ENCODE assay signal across 25 mouse cellular contexts in the genomic region with DNA sequence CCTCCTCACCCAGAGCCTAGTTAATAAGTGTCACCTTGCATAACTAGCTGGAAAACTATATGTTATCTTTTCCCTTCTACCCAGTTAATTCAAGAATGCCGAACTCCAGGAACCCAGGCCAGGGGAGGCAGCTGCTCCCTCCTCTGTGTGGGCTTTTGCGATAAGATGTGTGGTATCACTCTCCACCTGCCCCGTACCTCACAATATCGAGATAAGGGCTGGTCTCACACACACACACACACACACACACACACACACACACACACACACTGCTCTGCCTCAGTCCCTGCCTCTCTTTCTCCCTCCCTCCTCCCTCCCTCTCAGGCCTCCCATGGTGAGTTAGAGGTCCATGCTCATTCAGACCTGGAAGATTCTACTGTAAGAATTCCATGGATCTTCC.
A peak's percentile ranks its signal among the peaks of the same experiment; 100 is the strongest.
DNase-seq lines count a peak whose midpoint lies in the region; ATAC-seq lines count a peak whose summit lies in the region.
"Had no signal": no experiment of that assay in that cellular context is flagged by ENCODE, and none has a peak within 500 bp of the region (broad histone marks: within the 10 kb centered on the region; RNA-seq: fewer than 3 reads in every experiment).

No protein-coding gene starts in this region.

- no peaks in the 10 kb centered on the region for H3K27me3 ChIP-seq in liver, embryonic 15.5 days
- no peaks in the 10 kb centered on the region for H3K27me3 ChIP-seq in stomach, embryonic 14.5 days (ENCODE audit: control insufficient read depth, insufficient read depth, low read length)
- H3K27me3 ChIP-seq: embryonic facial prominence, embryonic 13.5 days; heart, embryonic 15.5 days; limb, embryonic 13.5 days; megakaryocyte, embryonic 14.5 days; midbrain, embryonic 13.5 days had no signal

- no peaks in the 10 kb centered on the region for H3K36me3 ChIP-seq in liver, embryonic 15.5 days (replicated peaks)
- no peaks in the 10 kb centered on the region for H3K36me3 ChIP-seq in stomach, embryonic 14.5 days (ENCODE audit: control insufficient read depth, insufficient read depth, low read length)
- H3K36me3 ChIP-seq: embryonic facial prominence, embryonic 13.5 days; heart, embryonic 15.5 days; limb, embryonic 13.5 days; midbrain, embryonic 13.5 days had no signal

- peak; percentile 44 for DNase-seq in liver
- no peak for DNase-seq in urinary bladder, postnatal 14 days (ENCODE audit: low spot score)
- no peak for DNase-seq in urinary bladder, postnatal 36 days (ENCODE audit: low spot score in 2 of 2)
- no peak for DNase-seq in lung, postnatal 14 days
- DNase-seq: adrenal gland, adult 2 months; adrenal gland, postnatal 36 days; cerebellum, adult 9-10 months; kidney, adult 9 months; kidney, postnatal 10 days; lung, adult 2 months; lung, postnatal 36 days; thymus, adult 18-20 months; thymus, postnatal 36 days had no signal

- H3K4me3 ChIP-seq in liver, embryonic 15.5 days (replicated peaks), result no peak overlapping the region
- H3K4me3 ChIP-seq in stomach, embryonic 14.5 days (ENCODE audit: low read depth, low read length), result no peak overlapping the region
- H3K4me3 ChIP-seq: embryonic facial prominence, embryonic 13.5 days; heart, embryonic 15.5 days; limb, embryonic 13.5 days; megakaryocyte, embryonic 14.5 days; midbrain, embryonic 13.5 days had no signal

- H3K9me3 ChIP-seq in liver, embryonic 15.5 days (replicated peaks), result no peaks in the 10 kb centered on the region
- no peaks in the 10 kb centered on the region for H3K9me3 ChIP-seq in stomach, embryonic 14.5 days (ENCODE audit: control insufficient read depth, low read depth, low read length)
- H3K9me3 ChIP-seq: embryonic facial prominence, embryonic 13.5 days; heart, embryonic 15.5 days; limb, embryonic 13.5 days; midbrain, embryonic 13.5 days had no signal

- peak; percentile 52; the same call in 1 of the 2 replicates for ATAC-seq in common myeloid progenitor, adult 5-6 weeks (replicated peaks; ENCODE audit: low read depth, poor library complexity, severe bottlenecking)
- ATAC-seq in liver, embryonic 15.5 days (ENCODE audit: insufficient read depth), result peak; percentile 85
- ATAC-seq in stomach, embryonic 14.5 days (ENCODE audit: insufficient number of reproducible peaks, insufficient read depth, low FRiP score, low read depth), result peak; percentile 65; the same call in 1 of the 2 replicates
- no peak for ATAC-seq in activated CD4-positive, CD25-positive, alpha-beta regulatory T cell, adult 4 months
- ATAC-seq: CD4-positive, CD25-positive, alpha-beta regulatory T cell, adult 4 months; forebrain, embryonic 16.5 days; hindbrain, embryonic 16.5 days; midbrain, embryonic 13.5 days had no signal

- WGBS in liver, embryonic 15.5 days (ENCODE audit: insufficient replicate concordance), result 16% methylated on average over 4 of the region's 4 CpGs
- 64% methylated on average over 4 of the region's 4 CpGs for WGBS in stomach, embryonic 14.5 days

- H3K4me1 ChIP-seq in liver, embryonic 15.5 days (replicated peaks), result peaks cover 34% of the 10 kb centered on the region
- H3K4me1 ChIP-seq in stomach, embryonic 14.5 days (ENCODE audit: control insufficient read depth, insufficient read depth, low read length), result no peaks in the 10 kb centered on the region
- H3K4me1 ChIP-seq: embryonic facial prominence, embryonic 13.5 days; megakaryocyte, embryonic 14.5 days; midbrain, embryonic 13.5 days had no signal

- H3K4me2 ChIP-seq in liver, embryonic 15.5 days, result peak overlapping the region; percentile 29; the same call in 1 of the 2 replicates
- no peak overlapping the region for H3K4me2 ChIP-seq in stomach, embryonic 14.5 days (replicated peaks; ENCODE audit: low read depth, low read length)
- H3K4me2 ChIP-seq: embryonic facial prominence, embryonic 13.5 days; heart, embryonic 15.5 days; limb, embryonic 13.5 days; midbrain, embryonic 13.5 days had no signal

- peak overlapping the region; percentile 19; the same call in 1 of the 2 replicates for H3K27ac ChIP-seq in liver, embryonic 15.5 days (replicated peaks)
- no peak overlapping the region for H3K27ac ChIP-seq in stomach, embryonic 14.5 days (ENCODE audit: low read length)
- H3K27ac ChIP-seq: embryonic facial prominence, embryonic 13.5 days; heart, embryonic 15.5 days; limb, embryonic 13.5 days; midbrain, embryonic 13.5 days had no signal

- H3K9ac ChIP-seq in liver, embryonic 15.5 days, result no peak overlapping the region
- H3K9ac ChIP-seq in stomach, embryonic 14.5 days (replicated peaks; ENCODE audit: low read depth, low read length), result no peak overlapping the region
- H3K9ac ChIP-seq: embryonic facial prominence, embryonic 13.5 days; heart, embryonic 15.5 days; limb, embryonic 13.5 days; midbrain, embryonic 13.5 days had no signal
